Mouse (Mus musculus) heart, embryonic 12.5 days (tissue): Measurements from ENCODE around the gene Arl8a. TPM values are rescaled to one million over a fixed set of nuclear protein-coding genes. Genes with fewer than 3 reads are reported as not detected.

ENCODE experiments used
- ATAC-seq: fragments of 200-750 bp; cut with Nextera tagmentation; 2 replicates; pipeline ENCODE4 v1.8.0; 2017; ENCODE audit warnings: moderate TSS enrichment, moderate library complexity; ENCODE audit not compliant: insufficient number of reproducible peaks, low FRiP score
- H3K27ac ChIP-seq: fragments of 300-500 bp; sonication (generic); 2 replicates; pipeline ENCODE4 v1.5.1; 2016; ENCODE audit warnings: mild to moderate bottlenecking, moderate library complexity; ENCODE audit not compliant: poor library complexity, severe bottlenecking
- H3K27me3 ChIP-seq: fragments of 300-500 bp; sonication (generic); replicated peaks from 2 replicates; pipeline ENCODE4 v1.6.1; 2016; ENCODE audit warnings: mild to moderate bottlenecking, moderate library complexity
- H3K36me3 ChIP-seq: fragments of 300-500 bp; sonication (generic); 2 replicates; pipeline ENCODE4 v1.6.1; 2016; ENCODE audit warnings: mild to moderate bottlenecking, moderate library complexity
- H3K4me1 ChIP-seq: fragments of 300-500 bp; sonication (generic); replicated peaks from 2 replicates; pipeline ENCODE4 v1.6.1; 2016; ENCODE audit warnings: mild to moderate bottlenecking
- H3K4me2 ChIP-seq: fragments of 300-500 bp; sonication (generic); 2 replicates; pipeline ENCODE4 v1.6.1; 2016; ENCODE audit warnings: mild to moderate bottlenecking, moderate library complexity
- H3K4me3 ChIP-seq: fragments of 300-500 bp; sonication (generic); 2 replicates; pipeline ENCODE4 v1.5.1; 2016; ENCODE audit warnings: mild to moderate bottlenecking
- H3K9ac ChIP-seq: fragments of 300-500 bp; sonication (generic); 2 replicates; pipeline ENCODE4 v1.6.1; 2016; ENCODE audit warnings: mild to moderate bottlenecking, moderate library complexity
- H3K9me3 ChIP-seq: fragments of 300-500 bp; sonication (generic); replicated peaks from 2 replicates; pipeline ENCODE4 v1.6.1; 2016; ENCODE audit warnings: mild to moderate bottlenecking, moderate library complexity
- WGBS: fragments of 180-500 bp; shearing (Covaris S2); methylation state at CpG from one replicate; pipeline ENCODE4 v1.1.7; 2016; 5-methylcytosine and 5-hydroxymethylcytosine counted together
- polyA plus RNA-seq: library from polyadenylated mRNA; unstranded; fragments of >200 nt; fragmentation: Nextera tagmentation; extraction: Ambion mirVana; gene quantifications from 2 replicates; pipeline ENCODE4 v1.2.1, GENCODE M21; 2016

The Arl8a gene
- polyA plus RNA-seq, 1 experiment from 2014 or later: 36.6 TPM

DNA sequence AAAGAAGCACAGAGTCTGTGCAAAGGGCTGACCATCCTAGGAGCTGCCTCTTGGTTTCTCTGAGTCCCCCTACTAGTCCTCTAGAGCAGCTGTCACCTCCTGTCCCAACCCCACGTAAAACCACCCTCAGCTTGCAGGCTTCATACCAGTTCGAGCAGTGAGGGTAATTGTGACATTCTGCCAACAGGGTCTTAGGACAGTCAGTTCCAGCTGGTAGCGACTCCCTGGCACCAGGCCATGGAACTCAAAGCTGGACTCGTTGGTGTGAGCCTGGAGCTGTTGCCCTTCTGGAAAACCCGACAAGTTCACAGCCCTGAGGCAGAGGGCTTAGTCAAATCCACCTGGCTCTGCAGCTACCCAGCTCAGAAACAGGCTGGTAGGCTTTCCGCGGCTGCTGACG, 20.6 kb upstream of the Arl8a start:
- H3K4me3 ChIP-seq: no peak overlapping the region
- H3K9me3 ChIP-seq: no peaks in the 10 kb centered on the region
- H3K27me3 ChIP-seq: peaks cover 79% of the 10 kb centered on the region
- H3K27ac ChIP-seq: no peak overlapping the region
- no peak overlapping the region for H3K9ac ChIP-seq
- H3K4me2 ChIP-seq: no peak overlapping the region
- WGBS: 62% methylated on average over 8 of the region's 8 CpGs
- H3K4me1 ChIP-seq: peaks cover 7% of the 10 kb centered on the region
- no peak for ATAC-seq
- H3K36me3 ChIP-seq: no peaks in the 10 kb centered on the region

DNA sequence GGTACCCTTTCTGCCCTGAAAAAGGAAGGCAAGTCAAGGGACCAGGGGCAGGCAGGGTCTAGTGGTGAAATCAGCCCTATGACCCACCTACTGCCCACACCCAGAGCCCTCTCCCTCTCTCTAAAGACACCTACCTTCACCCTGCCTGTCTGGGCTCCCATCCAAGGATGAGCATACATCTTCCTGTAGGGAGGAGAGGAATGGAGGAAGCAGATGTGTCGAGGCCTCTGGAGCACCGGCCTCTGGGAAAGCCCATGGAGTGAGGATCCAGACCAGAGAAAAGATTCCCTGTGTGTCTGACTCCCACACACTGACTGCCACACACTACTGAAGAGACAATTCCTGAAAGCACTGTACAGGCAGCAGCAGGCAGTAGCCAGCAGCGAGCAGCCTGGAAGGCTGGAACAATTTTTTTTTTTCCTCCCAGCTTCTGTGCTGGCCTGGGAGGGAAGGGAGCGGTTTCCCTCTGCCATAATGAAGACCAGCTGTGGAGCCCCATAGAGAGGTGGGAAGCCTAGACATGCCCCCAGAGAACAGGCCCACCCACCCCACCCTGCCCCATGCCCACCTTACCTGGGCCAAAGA, 20.1 kb upstream of the Arl8a start:
- no peak overlapping the region for H3K9ac ChIP-seq
- no peaks in the 10 kb centered on the region for H3K36me3 ChIP-seq
- no peak overlapping the region for H3K27ac ChIP-seq
- H3K4me2 ChIP-seq: no peak overlapping the region
- H3K27me3 ChIP-seq: peaks cover 79% of the 10 kb centered on the region
- no peak for ATAC-seq
- peaks cover 12% of the 10 kb centered on the region for H3K4me1 ChIP-seq
- WGBS: 57% methylated on average over 4 of the region's 4 CpGs
- H3K4me3 ChIP-seq: no peak overlapping the region
- H3K9me3 ChIP-seq: no peaks in the 10 kb centered on the region

DNA sequence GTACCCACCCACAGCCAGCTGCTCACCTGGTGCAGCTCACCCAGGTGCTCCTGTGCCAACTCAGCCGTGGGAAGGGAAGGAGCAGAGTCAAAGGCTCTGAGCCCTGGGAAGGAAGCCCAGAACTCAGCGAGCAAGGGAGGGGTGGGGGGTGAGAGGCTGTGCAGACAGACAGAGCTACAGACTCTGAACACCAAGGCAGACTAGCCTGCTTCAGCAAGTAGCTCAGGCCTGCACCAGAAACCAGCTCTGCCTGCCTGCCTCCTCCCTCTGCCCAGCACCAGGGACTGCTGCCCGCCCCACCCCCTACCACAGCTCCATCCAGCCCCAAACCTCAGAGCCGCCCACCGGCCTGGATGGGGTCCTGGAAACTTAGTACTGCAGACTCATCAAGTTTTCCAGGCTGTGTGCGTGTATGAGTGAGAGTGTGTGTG, 18.6 kb upstream of the Arl8a start:
- WGBS: 43% methylated on average over 6 of the region's 6 CpGs
- no peaks in the 10 kb centered on the region for H3K9me3 ChIP-seq
- no peak overlapping the region for H3K4me3 ChIP-seq
- ATAC-seq: no peak
- H3K27ac ChIP-seq: no peak overlapping the region
- H3K9ac ChIP-seq: no peak overlapping the region
- H3K27me3 ChIP-seq: peaks cover 76% of the 10 kb centered on the region
- peaks cover 27% of the 10 kb centered on the region for H3K4me1 ChIP-seq
- H3K36me3 ChIP-seq: no peaks in the 10 kb centered on the region
- H3K4me2 ChIP-seq: no peak overlapping the region

DNA sequence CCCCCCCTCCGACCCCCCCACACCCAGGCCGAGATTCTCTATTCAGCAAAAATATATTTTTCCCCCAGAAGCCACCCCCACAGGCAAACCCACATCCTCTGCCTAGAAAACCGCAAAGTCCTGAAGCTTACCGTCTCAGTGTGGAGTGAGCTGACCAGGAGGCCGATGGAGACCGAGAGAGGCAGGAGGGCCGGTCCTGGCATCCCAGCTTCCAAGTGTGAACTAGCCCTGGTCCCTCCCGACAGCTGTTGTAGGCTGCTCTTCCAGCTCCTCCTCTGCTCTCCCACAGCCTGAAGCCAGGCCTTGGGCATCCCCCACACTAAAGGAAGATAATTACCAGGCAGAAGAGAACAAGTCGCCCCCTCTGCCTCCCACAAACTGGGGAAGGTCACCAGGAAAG, 17.6 kb upstream of the Arl8a start:
- 23% methylated on average over 9 of the region's 9 CpGs for WGBS
- Histone ChIP-seq H3K27me3 (peaks cover 72% of the 10 kb centered on the region), H3K9ac (no peak overlapping the region), H3K4me3 (no peak overlapping the region), H3K27ac (no peak overlapping the region), H3K9me3 (no peaks in the 10 kb centered on the region), H3K36me3 (no peaks in the 10 kb centered on the region), H3K4me1 (peaks cover 27% of the 10 kb centered on the region), H3K4me2 (no peak overlapping the region)
- no peak for ATAC-seq

DNA sequence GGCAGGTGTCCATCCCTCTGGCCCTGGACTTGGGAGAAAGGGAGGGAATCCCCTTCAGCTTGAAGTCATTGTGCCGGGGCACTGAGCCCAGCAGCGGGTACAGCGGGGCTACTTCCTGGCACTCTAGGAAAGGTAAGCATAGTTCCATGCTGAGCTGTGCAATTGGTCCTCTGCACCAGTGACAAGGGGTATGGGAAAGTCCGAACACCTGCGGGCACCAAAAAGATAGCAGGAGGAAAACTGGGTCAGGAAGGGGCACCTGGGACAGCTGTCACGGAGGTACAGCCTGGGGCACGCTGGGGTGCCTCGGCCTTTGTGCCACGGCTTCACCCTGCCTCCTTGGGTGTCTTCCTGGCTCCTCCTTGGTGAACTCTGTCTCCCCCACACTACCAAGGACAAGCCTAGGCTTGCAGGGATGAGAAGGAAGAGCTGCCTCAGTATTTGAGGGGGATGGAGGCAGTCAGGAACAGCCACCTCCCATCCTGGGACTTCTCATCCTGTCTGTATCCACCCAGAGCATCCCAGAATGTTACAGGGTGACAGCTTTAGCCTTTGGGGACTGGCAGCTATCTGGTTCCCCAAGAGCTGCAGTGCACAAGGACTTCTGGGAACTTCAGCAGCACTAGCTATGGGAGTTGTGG, 17.0 kb upstream of the Arl8a start:
- ATAC-seq: no peak
- peaks cover 73% of the 10 kb centered on the region for H3K27me3 ChIP-seq
- 65% methylated on average over 9 of the region's 9 CpGs for WGBS
- no peak overlapping the region for H3K9ac ChIP-seq
- no peak overlapping the region for H3K4me2 ChIP-seq
- no peaks in the 10 kb centered on the region for H3K36me3 ChIP-seq
- H3K9me3 ChIP-seq: no peaks in the 10 kb centered on the region
- peaks cover 27% of the 10 kb centered on the region for H3K4me1 ChIP-seq
- no peak overlapping the region for H3K27ac ChIP-seq
- H3K4me3 ChIP-seq: no peak overlapping the region

DNA sequence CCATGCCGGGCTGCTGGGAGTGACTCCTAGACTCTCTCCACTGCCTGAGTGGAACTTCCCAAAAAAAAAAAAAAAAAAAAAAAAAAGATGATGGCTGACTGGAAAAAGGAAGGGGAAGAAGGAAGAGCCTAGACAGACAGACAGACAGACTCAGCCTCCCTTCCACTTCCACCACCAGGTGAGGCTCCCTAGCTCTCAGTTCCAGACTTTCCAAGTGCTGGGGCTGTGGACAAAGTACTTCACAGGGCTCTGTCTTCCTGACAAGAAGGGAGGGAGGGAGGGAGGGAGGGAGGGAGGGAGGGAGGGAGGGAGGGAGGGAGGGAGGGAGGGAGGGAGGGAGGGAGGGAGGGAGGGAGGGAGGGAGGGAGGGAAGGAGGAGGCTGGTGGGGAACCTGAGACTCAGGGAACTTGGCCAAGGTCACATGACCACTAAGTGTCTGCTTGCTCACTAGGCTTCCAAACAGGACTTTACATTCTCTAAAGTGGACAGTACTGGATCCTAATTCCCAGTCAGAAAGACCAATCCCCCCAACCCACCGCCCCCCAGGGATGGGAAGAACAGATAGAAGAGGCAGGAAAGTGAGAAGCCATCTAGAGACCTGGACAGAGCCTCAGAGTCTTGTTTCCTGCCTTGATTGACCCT, 16.1 kb upstream of the Arl8a start:
- no peaks in the 10 kb centered on the region for H3K9me3 ChIP-seq
- peaks cover 27% of the 10 kb centered on the region for H3K4me1 ChIP-seq
- ATAC-seq: no peak
- no peak overlapping the region for H3K4me3 ChIP-seq
- H3K27me3 ChIP-seq: peaks cover 69% of the 10 kb centered on the region
- H3K9ac ChIP-seq: no peak overlapping the region
- WGBS: 74% methylated on average over 2 of the region's 2 CpGs
- no peak overlapping the region for H3K4me2 ChIP-seq
- no peak overlapping the region for H3K27ac ChIP-seq
- no peaks in the 10 kb centered on the region for H3K36me3 ChIP-seq

DNA sequence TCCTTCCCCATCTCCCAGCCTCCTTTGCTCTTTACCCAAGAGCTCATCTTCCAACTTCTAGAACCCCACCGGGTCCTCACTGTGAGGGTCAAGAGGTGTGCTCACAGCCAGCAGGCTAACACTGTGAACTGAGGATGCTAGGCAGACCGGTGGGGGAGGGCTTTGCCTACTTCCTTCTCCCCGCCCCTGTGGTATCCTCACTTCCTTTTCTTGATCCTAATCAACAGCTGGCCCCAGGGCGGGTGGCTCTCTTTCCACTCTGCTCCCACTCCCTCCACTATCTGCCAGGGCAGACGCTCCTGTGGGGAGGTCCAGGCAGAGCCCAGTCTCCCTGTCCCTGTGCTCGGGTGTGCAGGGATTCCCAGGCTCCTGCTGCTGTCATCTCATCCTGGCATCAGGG, 15.6 kb upstream of the Arl8a start:
- H3K4me1 ChIP-seq: peaks cover 24% of the 10 kb centered on the region
- WGBS: 20% methylated on average over 6 of the region's 6 CpGs
- no peak overlapping the region for H3K9ac ChIP-seq
- no peaks in the 10 kb centered on the region for H3K36me3 ChIP-seq
- no peak overlapping the region for H3K4me2 ChIP-seq
- H3K9me3 ChIP-seq: no peaks in the 10 kb centered on the region
- H3K27me3 ChIP-seq: peaks cover 63% of the 10 kb centered on the region
- 0 out of 2 replicates have a peak, but pooled peaks have one; percentile 5 for ATAC-seq
- no peak overlapping the region for H3K4me3 ChIP-seq
- H3K27ac ChIP-seq: no peak overlapping the region

DNA sequence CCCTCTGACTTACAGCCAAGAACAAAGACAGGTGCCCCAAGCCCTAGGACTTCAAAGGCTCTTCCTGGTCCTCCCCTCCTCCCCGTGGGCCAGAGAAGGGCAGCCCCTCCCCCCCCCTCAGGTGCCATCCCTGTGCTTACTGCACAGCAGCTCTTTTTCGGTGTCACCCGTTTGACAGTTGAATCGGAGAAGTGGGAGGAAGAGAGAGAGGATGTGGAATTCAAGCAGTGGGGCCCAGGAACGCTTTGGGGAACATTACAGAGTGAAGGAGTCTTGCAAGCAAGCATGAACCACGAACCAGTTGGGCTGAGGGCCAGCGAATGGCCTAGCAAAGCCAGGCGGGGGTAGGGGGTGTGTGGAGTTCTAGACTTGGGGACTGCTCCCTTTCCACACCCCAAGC, 15.1 kb upstream of the Arl8a start:
- Histone ChIP-seq H3K27me3 (peaks cover 58% of the 10 kb centered on the region), H3K36me3 (no peaks in the 10 kb centered on the region), H3K4me2 (no peak overlapping the region), H3K4me3 (no peak overlapping the region), H3K9ac (no peak overlapping the region), H3K4me1 (peaks cover 24% of the 10 kb centered on the region), H3K27ac (no peak overlapping the region), H3K9me3 (no peaks in the 10 kb centered on the region)
- ATAC-seq: no peak
- 45% methylated on average over 8 of the region's 8 CpGs for WGBS

DNA sequence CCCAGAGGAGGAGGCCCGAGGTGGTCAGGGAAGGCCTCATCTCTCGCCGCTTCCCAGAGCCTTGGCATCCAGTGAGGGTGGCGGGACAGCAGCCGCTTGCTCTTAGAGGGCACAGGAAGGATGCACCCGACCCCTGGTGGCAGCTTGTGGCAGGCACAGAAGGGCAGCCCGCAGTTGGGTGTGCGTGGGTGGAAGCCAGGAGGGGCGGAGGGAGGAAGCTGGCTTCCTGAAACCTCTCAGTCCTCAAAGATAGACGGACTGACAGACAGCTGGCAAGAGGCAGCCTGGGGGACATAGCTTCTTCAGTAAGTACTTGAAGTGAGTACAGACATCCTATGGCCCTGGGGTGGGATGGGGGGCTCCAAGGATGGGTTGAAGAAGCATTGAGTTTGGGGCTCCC, 14.2 kb upstream of the Arl8a start, which contains the start of gene Ptpn7:
TSS of gene Ptpn7 (plus strand) at position 228 of the 400 bp plus-strand sequence.
- H3K27ac ChIP-seq: no peak within 1 kb of the TSS
- H3K36me3 ChIP-seq: no peaks in the 10 kb centered on the region
- peaks cover 24% of the 10 kb centered on the region for H3K4me1 ChIP-seq
- H3K4me2 ChIP-seq: no peak within 1 kb of the TSS
- H3K4me3 ChIP-seq: no peak within 1 kb of the TSS
- H3K27me3 ChIP-seq: peaks cover 50% of the 10 kb centered on the region
- ATAC-seq: peak; percentile 14; the same call in 1 of the 2 replicates
- no peaks in the 10 kb centered on the region for H3K9me3 ChIP-seq
- WGBS: 12% methylated on average over 10 of the region's 10 CpGs
- no peak within 1 kb of the TSS for H3K9ac ChIP-seq

DNA sequence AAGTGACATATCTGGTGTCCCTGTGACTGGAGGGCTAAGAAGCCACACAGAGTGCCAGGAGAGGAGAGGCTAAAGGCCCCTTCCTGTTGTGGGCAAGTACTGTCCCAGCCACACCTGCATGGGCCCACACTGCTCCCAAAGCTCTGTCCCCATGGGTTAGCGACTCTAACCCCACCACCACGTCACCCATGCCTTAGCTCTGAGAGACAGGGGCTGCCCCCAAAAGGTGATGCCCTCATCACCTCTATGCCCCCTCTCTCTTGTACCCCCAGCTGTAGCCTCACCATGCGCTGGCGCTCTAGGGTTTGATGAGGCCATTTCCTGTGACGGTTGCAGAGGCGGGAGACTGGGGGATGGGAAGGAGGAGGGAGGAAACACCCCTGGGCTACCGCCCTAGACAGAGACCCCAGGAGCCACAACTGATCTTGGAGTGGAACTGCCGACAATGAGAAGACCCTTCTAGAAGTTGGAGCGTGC, 13.7 kb upstream of the Arl8a start:
- Histone ChIP-seq H3K9ac (no peak overlapping the region), H3K4me3 (no peak overlapping the region), H3K27me3 (peaks cover 46% of the 10 kb centered on the region), H3K9me3 (no peaks in the 10 kb centered on the region), H3K4me2 (no peak overlapping the region), H3K4me1 (peaks cover 24% of the 10 kb centered on the region), H3K36me3 (no peaks in the 10 kb centered on the region), H3K27ac (no peak overlapping the region)
- WGBS: 72% methylated on average over 9 of the region's 9 CpGs
- ATAC-seq: 0 out of 2 replicates have a peak, but pooled peaks have one; percentile 10

DNA sequence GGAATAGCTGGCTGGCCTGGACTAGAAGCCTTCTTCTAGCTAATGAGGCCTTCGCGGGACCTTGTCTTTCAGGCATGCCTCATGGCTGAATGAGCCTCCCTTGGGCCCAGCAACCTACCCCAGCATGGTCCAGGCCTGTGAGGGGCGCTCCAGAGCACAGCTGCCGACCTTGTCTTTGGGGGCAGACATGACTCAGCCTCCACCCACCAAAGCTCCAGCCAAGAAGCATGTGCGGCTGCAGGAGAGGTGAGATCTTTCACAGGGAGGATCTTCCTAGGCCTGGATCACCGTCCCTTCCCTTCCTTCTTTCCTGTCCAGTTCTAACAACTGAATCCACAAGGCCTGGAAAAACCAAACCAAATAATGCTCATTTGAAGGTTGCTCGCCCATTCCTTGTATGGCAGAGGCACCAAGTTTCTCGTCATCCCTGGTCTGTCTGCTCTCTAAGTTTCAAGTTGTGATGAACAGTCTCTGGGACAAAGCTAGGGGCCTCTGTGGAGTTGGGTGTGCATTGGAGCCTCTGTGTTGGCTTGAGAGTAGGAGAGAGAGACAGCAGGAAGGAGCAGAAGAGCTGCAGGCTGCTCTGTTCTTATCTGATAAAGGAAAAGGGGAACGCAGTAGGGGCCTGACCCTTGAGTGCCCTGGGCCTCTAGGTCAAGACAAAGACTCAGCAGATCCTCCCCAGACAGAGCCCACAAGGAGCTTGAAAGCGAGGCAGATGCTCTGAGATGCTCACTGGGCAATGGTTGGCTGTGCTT, 12.8 kb upstream of the Arl8a start:
- Histone ChIP-seq H3K9ac (no peak overlapping the region), H3K4me1 (peaks cover 24% of the 10 kb centered on the region), H3K36me3 (no peaks in the 10 kb centered on the region), H3K27ac (no peak overlapping the region), H3K9me3 (no peaks in the 10 kb centered on the region), H3K4me2 (no peak overlapping the region), H3K4me3 (no peak overlapping the region), H3K27me3 (peaks cover 37% of the 10 kb centered on the region)
- ATAC-seq: no peak
- 70% methylated on average over 10 of the region's 10 CpGs for WGBS
